Mouse (Mus musculus) layer of hippocampus, adult 18-20 months (tissue): ENCODE data around the gene Tnfrsf11a. TPM values are rescaled to one million over a fixed set of nuclear protein-coding genes. Genes with fewer than 3 reads are reported as not detected.

Experiments
- DNase-seq, 2 experiments: peaks; one replicate each; pipeline ENCODE4 v3.0.0; 2022; ENCODE audit warnings: low spot score in 2 of 2
- total RNA-seq, 2 experiments: library from RNA; stranded (reverse); gene quantifications; 2 replicates each; pipeline ENCODE4 v1.2.3; 2021

Tnfrsf11a gene
- total RNA-seq, 2 experiments from 2014 or later = 1.8 to 2.3 TPM

- peak; percentile 55 to 86 for DNase-seq
These were observed 110.7 kb downstream of the Tnfrsf11a start for GRCm38 (mm10) chr1:105891032-105891725.

- peak in 1 of 2 experiments; percentile 44 for DNase-seq
These were observed 114.5 kb downstream of the Tnfrsf11a start for GRCm38 (mm10) chr1:105895019-105895418.

Other genes with a start within 250 kb of the Tnfrsf11a start
- gene Pign, start 117.0 kb upstream of the Tnfrsf11a start, total RNA-seq = 10 to 100 TPM; 15.2 to 18.8 TPM
- 10 to 100 TPM; 91.2 to 91.5 TPM for gene Relch, start 116.9 kb upstream of the Tnfrsf11a start, total RNA-seq
- 10 to 100 TPM; 19.7 to 22.6 TPM for gene Zcchc2, start 209.7 kb downstream of the Tnfrsf11a start, total RNA-seq